Mouse (Mus musculus): ENCODE results near the gene Lrriq4.

Gene Lrriq4

DNA sequence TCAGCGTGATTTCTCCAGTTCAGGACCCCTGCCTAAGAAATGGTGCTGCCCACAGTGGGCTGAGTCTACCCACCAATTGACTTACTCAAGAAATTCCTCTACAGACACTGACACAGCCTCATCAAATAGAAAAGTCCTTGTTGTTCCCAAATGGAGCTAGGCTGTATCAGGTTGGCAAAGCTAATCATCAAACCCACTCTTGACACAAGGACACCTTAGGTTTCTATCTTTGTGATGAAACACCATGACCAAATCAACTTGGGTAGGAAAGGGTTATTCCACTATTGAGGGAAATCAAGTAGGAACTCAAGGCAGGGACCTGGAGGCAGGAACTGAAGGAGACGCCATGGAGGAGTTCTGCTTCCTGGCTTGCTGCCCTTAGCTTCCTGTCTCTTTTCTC, at the start of gene Lrriq4:
Lrriq4 (plus strand) TSS at position 301 of the 400 bp plus-strand sequence.
- no peak for DNase-seq (ENCODE audit: low spot score in 2 of 2)

DNA sequence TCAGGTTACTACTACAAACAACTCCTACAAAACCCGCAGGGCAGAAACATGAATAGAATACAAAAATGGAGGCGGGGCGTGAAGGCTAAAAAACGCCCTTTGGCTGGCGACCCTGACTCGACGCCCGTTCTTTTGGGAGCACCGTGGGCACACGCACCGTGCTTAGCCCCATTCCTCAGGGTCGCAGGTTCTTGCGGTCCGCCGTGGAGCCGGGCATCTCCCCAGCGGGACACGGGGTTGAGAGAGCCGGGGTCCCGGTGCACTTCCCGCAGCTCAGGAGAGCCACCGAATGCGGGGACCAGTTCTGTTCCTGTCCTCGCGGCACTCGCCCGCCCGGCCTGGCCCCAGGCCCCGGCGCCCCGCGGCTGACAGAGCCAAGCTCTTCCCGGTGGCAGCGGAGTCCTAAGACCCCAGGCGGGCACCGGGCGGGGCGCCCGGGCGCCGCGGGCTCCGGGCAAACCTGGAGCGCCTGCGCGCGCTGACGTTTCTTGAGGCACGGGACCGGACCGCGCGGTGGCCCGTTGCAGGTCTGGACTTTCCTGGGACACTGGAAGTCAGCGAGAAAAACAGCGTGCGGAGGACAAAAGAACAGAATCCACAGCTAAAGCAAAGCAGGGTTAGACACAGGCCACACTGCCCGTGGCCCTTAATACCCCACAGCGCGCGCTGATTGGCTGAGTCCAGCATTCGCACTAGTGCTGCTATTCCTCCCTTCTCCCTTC, 49.0 kb upstream of the Lrriq4 start:
- no peak for DNase-seq (ENCODE audit: low spot score in 2 of 2)

GRCm38 (mm10) chr3:30597271-30597670, 47.0 kb upstream of the Lrriq4 start:
- no peak for DNase-seq (ENCODE audit: low spot score in 2 of 2)

GRCm38 (mm10) chr3:30599711-30600545, 44.4 kb upstream of the Lrriq4 start, which contains the start of gene Actrt3:
TSS of gene Actrt3 (minus strand) at chr3:30599939.
- peak; percentile 35 to 70 for DNase-seq (ENCODE audit: low spot score in 2 of 2)

DNA sequence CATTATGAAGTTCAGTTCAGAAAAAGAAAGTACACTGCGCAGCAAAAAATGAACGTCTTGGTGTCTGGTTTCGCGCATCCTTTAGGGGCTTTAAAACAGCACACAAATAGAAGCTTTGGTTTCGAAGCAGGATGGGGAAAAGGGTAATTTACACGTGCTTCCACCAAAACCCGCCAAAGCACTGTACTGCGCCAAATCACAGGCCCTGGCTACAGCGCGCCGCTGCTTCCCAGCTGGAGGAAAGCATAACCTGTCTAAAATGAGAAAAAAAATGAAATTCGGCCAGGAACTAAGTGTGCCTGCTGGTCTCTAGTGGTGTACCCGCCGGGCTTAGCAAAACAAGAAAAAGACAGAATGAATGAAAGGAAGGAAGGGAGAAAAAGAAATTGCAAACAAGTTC, 43.6 kb upstream of the Lrriq4 start:
- peak; percentile 26 to 68 for DNase-seq (ENCODE audit: low spot score in 2 of 2)

- DNase-seq (ENCODE audit: low spot score in 2 of 2) = peak; percentile 90 to 94
Observed at GRCm38 (mm10) chr3:30601175-30601574, 43.1 kb upstream of the Lrriq4 start.

DNA sequence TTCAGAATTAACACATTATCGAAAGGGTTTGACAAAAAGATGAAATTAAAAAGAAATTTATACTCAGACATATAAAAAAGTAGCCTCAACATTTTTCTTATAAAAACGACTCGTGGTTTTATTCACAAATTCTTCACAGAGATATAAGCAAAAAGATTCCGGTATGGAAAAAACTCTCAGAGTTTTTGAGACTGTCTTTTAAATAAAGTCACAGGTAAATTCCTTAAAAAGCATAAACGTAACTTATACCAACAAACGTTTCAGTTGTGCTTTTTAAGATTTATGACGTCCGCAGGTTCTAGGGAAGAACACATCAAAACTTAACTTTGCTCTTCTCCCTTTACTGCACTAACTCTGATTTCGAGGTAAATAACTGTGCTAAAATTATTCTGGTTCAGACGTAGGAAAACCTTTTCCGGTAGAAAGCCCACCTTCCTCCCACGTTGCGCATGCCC, 42.7 kb upstream of the Lrriq4 start:
- no peak for DNase-seq (ENCODE audit: low spot score in 2 of 2)

DNA sequence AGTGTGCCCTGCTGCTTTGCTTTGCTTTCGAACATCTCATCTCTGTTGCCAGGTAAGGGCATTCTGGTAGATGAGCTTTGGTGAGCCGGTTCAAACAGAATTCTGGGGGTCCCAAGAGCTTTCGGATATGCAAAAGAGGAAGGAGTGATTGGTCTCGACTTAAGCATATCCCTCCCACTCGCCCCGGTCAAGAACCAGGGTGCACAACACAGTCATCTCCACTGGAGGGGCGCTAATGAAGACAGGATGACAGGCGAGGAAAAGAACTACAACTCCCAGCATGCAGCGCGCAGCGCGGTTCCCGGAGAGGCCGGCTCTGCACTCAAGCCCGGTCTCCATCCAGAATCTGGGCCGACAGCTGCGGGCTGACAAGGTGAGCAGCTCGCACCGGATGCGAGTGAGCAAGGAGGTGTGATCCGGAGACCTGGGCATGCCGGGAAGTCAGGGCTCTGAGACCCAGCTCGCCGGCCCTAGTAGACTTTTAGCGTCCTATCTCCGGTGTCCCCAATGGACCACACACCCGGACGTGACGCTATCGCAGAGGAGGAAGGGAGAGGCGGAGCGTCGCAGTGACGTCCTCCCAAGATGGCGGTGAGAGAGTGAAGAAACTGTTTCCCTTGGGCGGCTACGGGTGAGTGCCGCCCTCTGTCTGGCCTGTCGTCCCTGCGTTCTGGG, 42.1 kb upstream of the Lrriq4 start, which contains the start of gene Mynn:
Mynn (plus strand) TSS at position 1 of the 675 bp plus-strand sequence.
- peak; percentile 94 to 97 for DNase-seq (ENCODE audit: low spot score in 2 of 2)

GRCm38 (mm10) chr3:30602740-30603098, 41.6 kb upstream of the Lrriq4 start:
- peak; percentile 77 to 88 for DNase-seq (ENCODE audit: low spot score in 2 of 2)

GRCm38 (mm10) chr3:30603256-30603655, 41.1 kb upstream of the Lrriq4 start:
- no peak for DNase-seq (ENCODE audit: low spot score in 2 of 2)

DNA sequence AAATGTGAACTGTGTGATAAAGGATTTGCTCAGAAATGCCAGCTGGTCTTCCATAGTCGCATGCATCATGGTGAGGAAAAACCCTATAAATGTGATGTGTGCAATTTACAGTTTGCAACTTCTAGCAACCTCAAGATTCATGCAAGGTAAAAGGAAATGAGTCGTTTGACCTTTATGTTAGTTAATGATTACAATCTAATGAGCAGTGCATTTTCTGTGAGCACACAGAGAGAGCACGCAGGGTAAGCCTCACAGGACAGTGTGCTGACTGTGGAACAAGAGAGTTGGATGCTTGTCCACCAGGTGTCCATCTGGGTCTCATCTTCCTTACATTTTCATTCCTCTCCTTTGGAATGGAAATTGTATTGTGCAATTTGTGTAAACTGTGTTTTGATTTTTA, 35.3 kb upstream of the Lrriq4 start:
- DNase-seq (ENCODE audit: low spot score in 2 of 2) = no peak

DNA sequence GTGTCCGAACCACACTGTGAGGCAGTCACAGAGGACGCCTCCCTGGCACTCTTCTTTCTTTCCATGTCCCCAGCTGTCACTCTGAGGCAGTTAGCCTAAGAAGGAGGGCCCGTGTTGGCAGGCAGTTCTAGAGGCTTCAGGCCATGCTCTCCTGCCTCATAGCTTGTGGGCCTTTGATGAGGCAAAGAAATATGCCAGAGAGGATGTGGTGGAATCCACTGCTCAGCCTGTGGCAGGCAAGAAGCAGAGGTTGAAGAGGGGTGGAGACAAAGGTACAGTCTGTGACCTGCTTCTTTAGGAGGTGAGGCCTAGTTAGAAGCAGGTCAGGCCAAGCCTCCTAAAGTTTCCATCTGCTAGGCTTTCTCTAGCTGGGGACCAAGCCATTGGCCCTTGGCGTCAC, 33.4 kb upstream of the Lrriq4 start:
- DNase-seq (ENCODE audit: low spot score in 2 of 2) = no peak

- DNase-seq (ENCODE audit: low spot score in 2 of 2) = no peak
Observed at GRCm38 (mm10) chr3:30620132-30620531, 24.2 kb upstream of the Lrriq4 start.

DNA sequence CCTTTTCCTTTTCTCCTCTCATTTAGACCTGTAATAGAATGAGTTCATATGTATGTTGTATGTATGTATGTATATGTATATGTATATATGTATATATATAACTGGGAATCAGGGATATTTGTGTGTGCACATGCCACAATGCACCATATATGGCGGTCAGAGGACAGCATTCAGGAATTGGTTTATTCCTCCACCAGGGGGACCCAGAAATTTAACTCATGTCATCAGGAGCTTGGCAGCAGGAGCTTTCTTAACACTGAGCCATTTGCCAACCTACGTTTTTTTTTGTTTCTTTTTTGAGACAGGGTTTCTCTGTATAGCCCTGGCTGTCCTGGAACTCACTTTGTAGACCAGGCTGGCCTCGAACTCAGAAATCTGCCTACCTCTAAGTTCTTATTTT, 10.6 kb upstream of the Lrriq4 start:
- DNase-seq (ENCODE audit: low spot score in 2 of 2) = no peak

GRCm38 (mm10) chr3:30635629-30636028, 8.7 kb upstream of the Lrriq4 start:
- DNase-seq (ENCODE audit: low spot score in 2 of 2) = no peak

GRCm38 (mm10) chr3:30646761-30647160, 2.5 kb downstream of the Lrriq4 start:
- no peak for DNase-seq (ENCODE audit: low spot score in 2 of 2)

DNA sequence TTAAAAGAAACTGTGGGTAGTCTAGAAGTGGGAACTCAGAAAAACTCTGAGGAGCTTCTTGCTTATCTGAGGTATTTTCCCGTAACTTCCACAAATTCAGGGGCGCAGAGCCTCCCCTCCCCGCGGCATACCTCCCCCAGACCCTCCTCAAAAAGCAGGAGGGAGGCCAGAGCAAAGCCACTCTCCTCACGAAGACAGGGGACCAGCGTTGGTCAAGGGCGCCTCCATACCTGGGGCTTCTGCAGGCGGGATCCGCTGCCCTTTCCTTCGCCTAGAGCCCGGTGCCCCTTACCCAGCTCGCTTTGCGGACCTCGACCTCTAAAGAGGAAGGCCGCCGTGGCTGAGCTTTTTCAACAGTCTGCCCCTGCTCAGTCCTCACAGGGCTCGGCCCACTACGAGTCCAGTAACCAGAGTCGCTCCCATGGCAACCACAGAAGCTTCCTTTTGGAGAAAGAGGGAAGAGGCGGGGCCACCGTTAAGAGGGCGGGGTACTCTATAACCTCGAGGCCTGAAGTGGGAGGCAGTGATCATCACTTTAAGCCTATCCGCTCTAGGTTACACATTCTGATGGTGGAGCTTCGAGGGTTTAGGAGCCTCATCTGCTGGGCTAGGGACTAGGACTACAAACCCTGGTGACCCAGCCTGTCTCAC, 3.3 kb downstream of the Lrriq4 start, which contains the start of gene Lrrc34:
Lrrc34 (minus strand) TSS at position 430 of the 651 bp plus-strand sequence.
- DNase-seq (ENCODE audit: low spot score in 2 of 2) = peak in 1 of 2 experiments; percentile 18

- DNase-seq (ENCODE audit: low spot score in 2 of 2) = no peak
Observed at GRCm38 (mm10) chr3:30648466-30648865, 4.2 kb downstream of the Lrriq4 start.

DNA sequence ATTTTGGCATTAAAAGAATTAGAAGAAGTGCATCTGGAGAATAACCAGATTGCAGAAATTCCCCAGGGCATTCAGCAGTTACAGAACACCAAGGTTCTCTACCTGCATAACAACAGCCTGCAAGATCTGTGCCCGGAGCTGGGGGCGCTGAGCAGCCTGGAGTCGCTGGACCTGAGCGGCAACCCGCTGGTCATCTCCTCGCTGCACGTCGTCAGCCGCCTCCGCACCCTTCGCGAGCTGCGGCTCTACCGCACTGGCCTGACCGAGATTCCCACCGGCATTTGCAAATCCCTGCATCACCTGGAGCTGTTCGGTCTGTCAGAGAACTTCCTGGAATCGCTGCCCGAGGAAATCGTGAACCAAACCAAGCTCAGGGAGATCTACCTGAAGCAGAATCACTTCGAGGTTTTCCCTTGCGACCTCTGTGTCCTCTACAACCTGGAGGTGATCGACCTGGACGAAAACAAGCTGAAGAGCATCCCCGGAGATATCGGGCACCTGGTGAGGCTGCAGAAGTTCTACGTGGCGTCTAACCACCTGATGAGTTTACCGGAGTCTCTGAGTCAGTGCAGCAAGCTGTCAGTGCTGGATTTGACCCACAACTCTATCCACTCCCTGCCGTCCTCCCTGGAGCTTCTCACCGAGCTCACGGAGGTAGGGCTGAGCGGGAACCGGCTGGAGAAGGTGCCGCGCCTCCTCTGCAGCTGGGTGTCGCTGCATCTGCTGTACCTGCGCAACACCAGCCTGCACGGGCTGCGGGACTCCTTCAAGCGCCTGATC, 5.9 kb downstream of the Lrriq4 start:
- DNase-seq (ENCODE audit: low spot score in 2 of 2) = no peak

DNA sequence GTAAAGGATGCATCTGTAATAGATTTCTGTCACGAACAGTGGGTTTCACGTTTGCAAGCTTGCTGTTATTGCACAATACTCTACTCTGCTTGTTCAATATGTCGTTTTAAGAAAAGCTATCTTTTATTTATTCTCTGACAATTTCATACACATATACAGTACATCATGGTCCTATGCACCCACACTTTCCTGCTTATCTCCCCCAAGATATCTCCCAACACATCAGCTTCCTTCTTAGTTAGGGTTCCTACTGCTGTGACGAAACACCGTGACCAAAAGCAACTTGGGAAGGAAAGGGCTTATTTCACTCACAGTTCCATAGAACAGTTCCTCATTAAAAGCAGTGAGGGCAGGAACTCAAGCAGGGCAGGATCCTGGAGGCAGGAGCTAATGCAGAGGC, 11.6 kb downstream of the Lrriq4 start:
- no peak for DNase-seq (ENCODE audit: low spot score in 2 of 2)

DNA sequence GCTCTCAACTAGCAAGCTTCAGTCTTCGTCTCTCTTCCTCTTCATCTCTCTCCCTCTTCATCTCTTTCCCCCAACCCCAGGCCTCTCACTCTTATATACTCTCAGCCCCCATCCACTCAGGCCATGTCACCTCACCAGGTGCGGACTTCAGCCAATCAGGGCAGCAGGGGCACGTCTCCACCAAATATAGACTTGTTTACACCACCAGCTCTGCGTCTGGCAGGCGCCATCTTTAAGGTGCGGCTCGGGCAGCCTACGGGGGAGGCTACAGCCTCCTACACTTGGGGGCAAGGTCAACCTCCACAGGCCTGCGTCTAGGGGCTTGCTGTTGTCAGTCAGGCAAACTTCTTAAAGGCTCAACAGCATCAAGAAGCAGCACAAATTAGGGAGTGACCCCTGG, 14.2 kb downstream of the Lrriq4 start:
- no peak for DNase-seq (ENCODE audit: low spot score in 2 of 2)
